Mouse (Mus musculus) cerebellum, adult 9-11 months (tissue): ENCODE measurements at regions not wholly inside any gene's neighbourhood (a gene's known extent, or its start where the extent isn't known, plus 50 kb on each side); places are given as distances from the start of the nearest gene placed in this dataset.

Source experiments
- DNase-seq: peaks from one replicate; pipeline ENCODE4 v3.0.0; 2022

- DNase-seq = no peak
These were observed 182.8 kb downstream of the Rdh14 start for GRCm38 (mm10) chr12:10573381-10573780.

GRCm38 (mm10) chr12:10582840-10583614 is 192.5 kb downstream of the Rdh14 start:
- no peak for DNase-seq

- DNase-seq = no peak
These were observed 193.5 kb downstream of the Rdh14 start for GRCm38 (mm10) chr12:10584026-10584425.

- DNase-seq = peak; percentile 19
These were observed 199.0 kb downstream of the Rdh14 start for GRCm38 (mm10) chr12:10589537-10589936.

- peak; percentile 14 for DNase-seq
These were observed 207.6 kb downstream of the Rdh14 start for GRCm38 (mm10) chr12:10597976-10598746.

GRCm38 (mm10) chr12:10600111-10600510 is 209.5 kb downstream of the Rdh14 start:
- no peak for DNase-seq

GRCm38 (mm10) chr12:10618319-10618718 is 227.7 kb downstream of the Rdh14 start:
- no peak for DNase-seq

GRCm38 (mm10) chr12:10620541-10620940 is 230.0 kb downstream of the Rdh14 start:
- no peak for DNase-seq

GRCm38 (mm10) chr12:10638591-10638990 is 248.0 kb downstream of the Rdh14 start:
- peak; percentile 22 for DNase-seq

- DNase-seq = peak; percentile 64
These were observed 264.1 kb downstream of the Rdh14 start for GRCm38 (mm10) chr12:10654466-10655184.

- DNase-seq = no peak
These were observed 264.6 kb downstream of the Rdh14 start for GRCm38 (mm10) chr12:10655185-10655544.

- DNase-seq = no peak
These were observed 268.3 kb downstream of the Rdh14 start for GRCm38 (mm10) chr12:10658826-10659225.

- DNase-seq = no peak
These were observed 296.2 kb downstream of the Rdh14 start for GRCm38 (mm10) chr12:10686747-10687146.
